Mouse (Mus musculus) ES-CJ7 (cell line): Measurements from ENCODE around the gene Ltb.

ENCODE experiments used
- DNase-seq: peaks from one replicate; pipeline ENCODE4 v3.0.0; 2011; ENCODE audit warnings: low read depth, low spot score

Gene Ltb

DNA sequence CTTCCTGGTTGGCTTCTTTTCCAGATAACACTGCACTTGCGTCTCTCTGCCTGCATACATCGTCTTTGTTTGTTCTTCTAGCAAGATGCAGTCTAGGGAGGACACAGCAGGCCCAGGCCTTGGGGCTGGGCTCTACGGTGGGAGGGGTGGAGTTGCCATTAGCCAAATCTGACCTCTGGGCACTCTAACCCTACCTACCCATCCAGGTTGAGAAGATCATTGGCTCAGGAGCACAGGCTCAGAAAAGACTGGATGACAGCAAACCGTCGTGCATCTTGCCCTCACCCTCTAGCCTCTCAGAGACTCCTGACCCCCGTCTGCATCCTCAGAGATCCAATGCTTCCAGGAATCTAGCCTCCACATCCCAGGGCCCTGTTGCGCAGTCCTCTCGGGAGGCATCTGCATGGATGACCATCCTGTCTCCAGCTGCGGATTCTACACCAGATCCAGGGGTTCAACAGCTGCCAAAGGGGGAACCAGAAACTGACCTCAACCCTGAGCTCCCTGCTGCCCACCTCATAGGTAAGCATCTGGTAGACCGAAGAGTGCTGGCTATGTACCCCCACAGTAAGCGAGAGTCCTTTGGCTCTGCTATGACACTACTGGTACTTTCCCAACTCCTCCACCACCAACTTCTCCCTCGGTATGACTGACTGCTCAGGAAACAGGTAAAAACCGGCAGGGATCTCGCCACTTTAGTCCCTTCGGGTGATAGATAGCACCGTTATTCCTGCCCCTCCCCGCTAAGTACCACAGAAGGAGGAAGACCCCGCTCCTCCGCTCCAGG is 798 bp downstream of the Ltb start:
- no peak for DNase-seq

DNA sequence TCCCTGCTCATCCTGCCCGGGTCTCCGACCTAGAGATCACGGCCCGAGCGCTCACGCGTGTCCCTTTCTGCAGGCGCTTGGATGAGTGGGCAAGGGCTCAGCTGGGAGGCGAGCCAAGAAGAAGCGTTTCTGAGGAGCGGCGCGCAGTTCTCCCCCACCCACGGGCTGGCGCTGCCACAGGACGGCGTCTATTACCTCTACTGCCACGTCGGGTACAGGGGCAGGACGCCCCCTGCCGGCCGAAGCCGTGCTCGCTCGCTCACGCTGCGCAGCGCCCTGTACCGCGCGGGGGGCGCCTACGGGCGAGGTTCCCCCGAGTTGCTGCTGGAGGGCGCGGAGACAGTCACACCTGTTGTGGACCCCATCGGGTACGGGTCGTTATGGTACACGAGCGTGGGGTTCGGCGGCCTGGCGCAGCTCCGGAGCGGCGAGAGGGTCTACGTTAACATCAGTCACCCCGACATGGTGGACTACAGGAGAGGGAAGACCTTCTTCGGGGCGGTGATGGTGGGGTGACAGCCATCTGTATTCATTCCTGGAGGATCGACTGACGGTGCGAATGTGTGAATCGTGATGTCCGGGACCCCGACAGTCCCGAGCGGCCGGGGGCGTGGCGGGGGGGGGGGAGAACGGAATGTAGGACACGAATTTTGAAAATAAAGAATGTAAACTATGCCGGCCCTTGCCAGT is 1.5 kb downstream of the Ltb start:
- DNase-seq = peak; percentile 69

DNA sequence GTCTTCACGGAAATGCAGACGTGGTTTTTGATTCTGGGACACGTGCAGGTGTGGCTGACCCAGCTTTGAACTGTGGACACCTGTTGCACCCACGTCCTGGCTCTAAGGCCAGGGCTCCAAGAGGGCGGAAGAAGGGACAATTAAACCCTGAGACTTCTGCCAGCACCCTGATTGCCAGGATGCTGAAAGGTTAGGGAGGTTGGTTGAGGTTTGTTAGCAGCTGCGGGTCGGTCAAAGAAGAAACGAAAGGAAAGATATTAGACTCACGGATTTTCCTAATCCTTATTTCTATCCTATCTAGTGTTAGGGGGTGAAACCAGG is 2.0 kb downstream of the Ltb start:
- no peak for DNase-seq

- DNase-seq = no peak
Observed at GRCm38 (mm10) chr17:35197126-35197525, 2.9 kb downstream of the Ltb start.

DNA sequence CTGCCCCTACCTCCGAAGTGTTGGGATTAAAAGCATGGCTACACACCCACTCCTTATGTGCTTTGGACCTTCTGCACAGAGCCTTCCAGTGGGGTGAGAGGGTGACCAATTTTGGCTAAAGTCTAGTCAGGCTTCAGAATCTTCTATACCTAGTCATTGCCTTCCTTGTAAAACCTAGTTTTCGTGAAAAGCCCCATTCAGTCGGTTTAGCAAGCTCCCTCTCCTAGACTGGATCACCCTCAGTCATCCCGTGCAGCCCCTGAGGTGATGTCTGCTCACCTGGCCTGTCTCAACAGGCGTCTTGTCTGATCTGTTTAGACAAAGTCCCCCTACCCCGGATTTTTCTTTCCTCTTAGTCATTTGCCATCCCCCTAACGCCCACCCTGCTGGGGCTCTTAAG is 3.8 kb downstream of the Ltb start:
- no peak for DNase-seq

GRCm38 (mm10) chr17:35198946-35199345 is 4.7 kb downstream of the Ltb start:
- peak; percentile 65 for DNase-seq

- DNase-seq = no peak
Observed at GRCm38 (mm10) chr17:35200398-35200797, 6.2 kb downstream of the Ltb start.

- no peak for DNase-seq
Observed at GRCm38 (mm10) chr17:35201128-35201527, 6.9 kb downstream of the Ltb start.

DNA sequence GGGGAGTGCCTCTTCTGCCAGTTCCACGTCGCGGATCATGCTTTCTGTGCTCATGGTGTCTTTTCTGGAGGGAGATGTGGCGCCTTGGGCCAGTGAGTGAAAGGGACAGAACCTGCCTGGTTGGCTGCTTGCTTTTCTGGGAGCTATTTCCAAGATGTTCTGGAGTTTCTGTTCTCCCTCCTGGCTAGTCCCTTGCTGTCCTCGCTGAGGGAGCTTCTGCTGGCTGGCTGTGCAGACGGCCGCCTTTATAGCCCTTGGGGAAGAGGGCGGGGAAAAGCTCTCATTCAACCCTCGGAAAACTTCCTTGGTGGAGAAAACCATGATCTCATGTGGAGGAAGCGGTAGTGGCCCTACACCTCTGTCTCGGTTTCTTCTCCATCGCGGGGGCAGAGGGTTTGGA is 7.5 kb downstream of the Ltb start, which contains the start of gene Tnf:
Gene Tnf, minus strand, starts transcription at position 221 of the 400 bp plus-strand sequence.
- no peak for DNase-seq

- no peak for DNase-seq
Observed at GRCm38 (mm10) chr17:35202442-35202841, 8.2 kb downstream of the Ltb start.

DNA sequence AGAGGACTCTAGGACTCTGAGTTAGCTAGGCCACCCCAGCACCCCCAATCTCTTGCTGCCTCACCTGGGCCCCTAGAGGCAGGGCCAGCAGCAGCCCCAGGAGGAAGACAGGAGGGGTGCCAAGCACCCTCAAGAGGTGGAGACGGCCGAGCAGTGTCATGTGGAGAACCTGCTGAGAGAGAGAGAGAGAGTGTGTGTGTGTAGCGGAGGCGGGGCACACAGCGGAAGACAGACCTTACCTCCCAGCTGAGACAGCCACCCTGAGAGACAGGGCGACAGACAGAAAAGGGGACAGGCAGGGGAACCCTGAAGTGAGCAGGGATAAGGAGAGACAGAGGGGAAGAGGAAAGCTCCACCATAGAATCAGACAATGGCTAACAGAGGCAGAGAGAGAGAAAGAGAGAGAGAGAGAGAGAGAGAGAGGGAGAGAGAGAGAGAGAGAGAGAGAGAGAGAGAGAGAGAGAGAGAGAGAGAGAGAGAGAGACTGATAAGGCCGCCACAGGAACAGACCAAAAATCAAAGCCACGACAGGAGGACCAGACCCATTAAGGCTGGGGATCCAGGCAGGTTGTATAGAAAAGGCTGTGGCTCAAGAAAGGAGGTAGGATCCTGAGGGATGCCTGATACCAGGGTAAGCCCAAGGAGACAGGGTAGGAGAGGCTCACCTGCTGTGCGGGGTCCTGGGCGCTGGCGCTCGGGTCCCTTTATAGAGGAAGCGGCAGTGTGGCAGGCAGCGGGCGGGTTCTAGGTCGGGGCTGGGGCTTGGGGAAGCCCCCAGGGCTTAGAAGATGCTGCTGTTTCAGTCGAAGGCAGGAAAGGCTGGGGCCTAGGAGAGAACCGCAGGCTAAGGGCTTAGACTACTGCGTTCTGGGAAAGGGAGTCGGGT is 10.5 kb downstream of the Ltb start, which contains the start of gene Lta:
Gene Lta, minus strand, starts transcription at position 858 of the 886 bp plus-strand sequence.
- DNase-seq = no peak

DNA sequence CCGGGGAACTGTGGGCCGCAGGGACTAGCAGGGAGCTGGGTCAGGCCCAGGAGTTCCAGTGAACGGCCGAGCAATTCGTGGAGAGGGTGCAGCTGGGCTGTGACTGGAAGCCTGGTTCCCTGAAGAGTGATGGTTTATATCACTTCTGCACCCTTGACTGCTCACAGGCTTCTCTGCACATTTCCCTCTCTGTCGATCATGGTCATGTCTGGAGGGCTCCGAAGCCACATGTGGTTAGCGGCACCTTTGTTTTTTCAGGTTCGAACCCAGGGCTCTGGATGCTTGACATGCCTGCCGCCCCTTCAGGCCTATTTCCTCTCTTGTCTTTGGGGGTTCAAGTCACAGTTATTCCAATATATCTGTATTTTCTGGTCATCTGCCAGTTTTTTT is 11.1 kb downstream of the Ltb start:
- no peak for DNase-seq

DNA sequence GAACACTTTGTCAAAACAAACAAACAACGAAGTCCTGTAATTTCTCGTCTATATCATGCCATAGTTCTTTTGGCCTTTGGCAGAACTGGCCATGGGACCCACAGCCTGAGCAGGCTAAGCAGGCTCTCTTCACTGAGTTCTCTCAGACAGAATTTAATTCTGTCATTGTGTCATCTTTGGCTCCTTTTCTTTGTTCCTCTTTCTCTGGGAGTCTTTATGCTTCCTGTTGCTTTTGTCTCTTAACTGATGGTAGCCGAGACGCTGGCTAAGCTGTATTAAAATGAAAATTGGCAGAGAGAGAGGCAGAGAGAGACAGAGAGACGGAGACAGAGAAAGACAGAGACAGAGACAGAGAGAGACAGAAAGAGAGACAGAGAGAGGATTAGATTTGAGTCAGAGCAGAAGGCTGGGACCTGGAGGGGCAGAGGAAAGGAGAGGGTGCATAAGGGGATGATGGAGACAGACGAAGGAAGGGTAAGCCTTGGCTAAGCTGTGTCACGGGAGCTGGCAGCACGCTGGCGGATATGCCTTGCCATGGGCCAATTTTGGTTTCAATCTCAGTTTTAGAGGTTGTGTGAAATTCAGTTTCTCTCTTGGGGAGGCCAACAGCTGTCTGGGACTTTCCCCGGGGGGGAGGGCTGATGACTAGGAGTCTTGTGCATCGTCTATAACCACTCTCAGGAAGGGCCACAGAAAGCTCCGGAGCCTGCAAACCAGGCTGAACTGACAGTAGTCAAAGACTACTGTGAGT is 15.7 kb downstream of the Ltb start:
- DNase-seq = no peak

DNA sequence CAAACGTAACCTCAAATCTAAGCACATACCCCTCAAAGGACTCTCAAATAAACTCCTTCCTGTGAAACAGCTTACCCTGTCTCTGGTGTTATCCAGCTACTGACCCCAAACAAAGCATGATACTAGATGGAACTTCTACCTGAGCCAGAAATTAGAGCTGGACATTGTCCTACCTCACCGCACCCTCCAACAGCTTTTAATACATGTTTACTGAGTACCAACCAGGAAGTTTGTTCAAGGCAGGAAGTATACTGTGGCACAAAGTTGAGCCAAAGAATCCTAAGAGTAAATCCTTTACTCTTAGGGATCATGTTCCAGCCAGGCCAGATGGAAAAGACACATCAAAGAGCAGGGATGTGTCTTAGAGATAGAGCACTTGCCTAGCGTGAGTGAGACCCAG is 16.4 kb downstream of the Ltb start:
- no peak for DNase-seq

GRCm38 (mm10) chr17:35213071-35213470 is 18.8 kb downstream of the Ltb start:
- DNase-seq = no peak

- DNase-seq = no peak
Observed at GRCm38 (mm10) chr17:35218516-35219193, 24.4 kb downstream of the Ltb start.

- no peak for DNase-seq
Observed at GRCm38 (mm10) chr17:35219601-35220041, 25.4 kb downstream of the Ltb start.

GRCm38 (mm10) chr17:35220156-35220952 is 26.1 kb downstream of the Ltb start, which contains the start of gene Gm16181:
TSS of gene Gm16181 (plus strand) at chr17:35220834.
- DNase-seq = no peak

DNA sequence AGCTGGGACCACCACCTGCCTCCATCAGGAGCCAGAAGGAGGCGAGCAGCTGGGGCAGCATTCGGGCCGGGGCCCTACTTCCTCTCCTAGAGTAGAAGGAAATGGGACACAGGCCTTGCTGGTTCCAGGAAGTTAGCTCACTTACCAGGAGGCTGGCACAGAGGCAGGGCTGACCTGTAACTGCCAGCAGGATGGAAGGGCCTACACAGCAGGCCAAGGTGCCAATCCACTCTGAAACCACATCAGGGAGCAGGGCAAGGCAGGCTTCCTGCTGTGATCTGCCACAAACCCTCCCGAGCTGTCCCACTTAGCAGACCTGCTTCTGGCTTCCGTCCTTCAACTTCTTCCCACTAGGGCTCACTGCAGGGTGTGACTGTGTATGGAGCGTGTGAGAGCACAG is 28.1 kb downstream of the Ltb start:
- DNase-seq = no peak

- no peak for DNase-seq
Observed at GRCm38 (mm10) chr17:35224641-35225040, 30.4 kb downstream of the Ltb start.
